Mouse (Mus musculus) embryonic facial prominence, embryonic 11.5 days (tissue): Measurements from ENCODE around the gene 1700029F12Rik. TPM values are rescaled to one million over a fixed set of nuclear protein-coding genes. Genes with fewer than 3 reads are reported as not detected.

Experiments used
- ATAC-seq: fragments of 200-750 bp; cut with Nextera tagmentation; replicated peaks from 2 replicates; pipeline ENCODE4 v1.8.0; 2017; ENCODE audit warnings: low read depth; ENCODE audit not compliant: insufficient number of reproducible peaks, low FRiP score, low TSS enrichment
- DNase-seq: peaks from one replicate; pipeline ENCODE4 v3.0.0-alpha.2; 2015; ENCODE audit warnings: low spot score
- H3K27ac ChIP-seq: fragments of 300-500 bp; sonication (generic); replicated peaks from 2 replicates; pipeline ENCODE4 v1.5.1; 2014; ENCODE audit warnings: mild to moderate bottlenecking, low read depth, low read length, control low read depth
- H3K27me3 ChIP-seq: fragments of 300-500 bp; sonication (generic); 2 replicates; pipeline ENCODE4 v1.6.1; 2014; ENCODE audit warnings: mild to moderate bottlenecking, low read length, moderate library complexity, mixed read lengths; ENCODE audit not compliant: control insufficient read depth, insufficient read depth
- H3K36me3 ChIP-seq: fragments of 300-500 bp; sonication (generic); replicated peaks from 2 replicates; pipeline ENCODE4 v1.6.1; 2014; ENCODE audit warnings: low read depth, mild to moderate bottlenecking, low read length, moderate library complexity, mixed read lengths; ENCODE audit not compliant: control insufficient read depth, insufficient read depth
- H3K4me1 ChIP-seq: fragments of 300-500 bp; sonication (generic); 2 replicates; pipeline ENCODE4 v1.6.1; 2014; ENCODE audit warnings: low read length, mixed read lengths; ENCODE audit not compliant: control insufficient read depth, insufficient read depth
- H3K4me2 ChIP-seq: fragments of 300-500 bp; sonication (generic); 2 replicates; pipeline ENCODE4 v1.6.1; 2014; ENCODE audit warnings: low read depth, mild to moderate bottlenecking, control low read depth, low read length, moderate library complexity
- H3K4me3 ChIP-seq: fragments of 300-500 bp; sonication (generic); 2 replicates; pipeline ENCODE4 v1.5.1; 2014; ENCODE audit warnings: low read depth, low read length, control low read depth
- H3K9ac ChIP-seq: fragments of 300-500 bp; sonication (generic); replicated peaks from 2 replicates; pipeline ENCODE4 v1.6.1; 2014; ENCODE audit warnings: mild to moderate bottlenecking, control low read depth, low read length
- H3K9me3 ChIP-seq: fragments of 300-500 bp; sonication (generic); replicated peaks from 2 replicates; pipeline ENCODE4 v1.6.1; 2016; ENCODE audit warnings: mild to moderate bottlenecking, low read length, inconsistent platforms, mixed read lengths; ENCODE audit not compliant: control insufficient read depth
- whole genome bisulfite sequencing: fragments of 180-500 bp; shearing (Covaris S2); extraction: QIAGEN DNeasy Blood & Tissue Kit; methylation state at CpG from one replicate; pipeline ENCODE4 v1.1.7; 2014; 5-methylcytosine and 5-hydroxymethylcytosine counted together
- polyA plus RNA-seq: library from polyadenylated mRNA; unstranded; fragments of >200 nt; fragmentation: Nextera tagmentation; extraction: Ambion mirVana; gene quantifications from 2 replicates; pipeline ENCODE4 v1.2.1, GENCODE M21; 2014

Gene 1700029F12Rik
- polyA plus RNA-seq, 1 experiment from 2014 or later, result not detected

GRCm38 (mm10) chr13:96980561-96980960, 53.6 kb downstream of the 1700029F12Rik start:
- Histone ChIP-seq H3K4me1 (no peaks in the 10 kb centered on the region), H3K27ac (no peak overlapping the region), H3K36me3 (no peaks in the 10 kb centered on the region), H3K4me3 (no peak overlapping the region), H3K9me3 (no peaks in the 10 kb centered on the region), H3K9ac (no peak overlapping the region), H3K27me3 (no peaks in the 10 kb centered on the region), H3K4me2 (no peak overlapping the region)
- no peak for DNase-seq
- no peak for ATAC-seq

DNA sequence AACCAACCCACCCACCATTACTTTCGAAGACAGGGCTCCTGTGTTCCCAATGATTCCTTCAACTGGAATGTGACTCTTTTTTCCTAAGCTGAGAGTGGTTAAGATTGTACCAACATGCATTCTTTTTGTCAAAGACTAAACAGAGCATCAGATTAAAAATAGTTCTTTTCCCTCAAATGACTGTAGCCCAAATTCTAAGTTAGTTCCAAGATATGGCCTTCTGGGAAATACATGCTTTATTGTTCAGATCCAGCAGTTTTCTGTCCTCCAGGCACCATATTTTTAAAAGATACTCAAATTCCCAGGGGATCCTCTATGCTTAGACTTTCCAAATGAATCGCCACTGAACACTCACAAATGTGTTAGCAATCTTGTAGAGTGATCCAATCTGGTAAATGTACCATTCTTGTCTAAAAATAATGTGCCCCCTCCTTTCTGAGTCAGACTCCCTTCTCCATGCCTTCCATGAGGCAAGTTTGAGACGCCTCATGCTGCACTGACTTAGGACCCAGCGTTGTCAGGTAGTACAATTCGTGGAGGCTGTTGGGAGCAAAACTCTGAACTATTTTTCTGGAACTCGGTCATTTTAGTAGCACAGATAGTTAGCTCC, 57.1 kb downstream of the 1700029F12Rik start:
- Histone ChIP-seq H3K4me2 (no peak overlapping the region), H3K9ac (no peak overlapping the region), H3K4me3 (no peak overlapping the region), H3K27me3 (no peaks in the 10 kb centered on the region), H3K4me1 (no peaks in the 10 kb centered on the region), H3K9me3 (no peaks in the 10 kb centered on the region), H3K36me3 (no peaks in the 10 kb centered on the region), H3K27ac (no peak overlapping the region)
- no peak for DNase-seq
- 85% methylated on average over 6 of the region's 6 CpGs for WGBS
- no peak for ATAC-seq

DNA sequence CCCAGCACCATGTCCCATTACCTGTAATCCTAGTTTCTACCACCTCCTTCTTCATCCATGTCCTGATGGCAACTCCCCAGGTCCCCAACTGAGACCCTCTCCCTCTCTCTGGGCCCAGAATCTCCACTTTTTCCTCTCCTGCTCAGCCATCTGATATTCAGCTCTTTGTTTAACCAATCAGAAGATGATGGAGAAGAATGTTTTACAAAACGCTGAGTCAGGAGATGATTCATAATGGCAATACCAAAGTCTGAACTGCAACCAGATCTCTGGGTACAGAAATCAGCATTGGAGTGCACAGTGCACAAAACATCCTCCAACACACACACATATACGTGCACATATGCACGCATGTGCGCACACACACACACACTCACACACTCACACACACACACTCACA, 60.8 kb downstream of the 1700029F12Rik start:
- Histone ChIP-seq H3K27me3 (no peaks in the 10 kb centered on the region), H3K4me2 (no peak overlapping the region), H3K4me3 (no peak overlapping the region), H3K9ac (no peak overlapping the region), H3K36me3 (no peaks in the 10 kb centered on the region), H3K4me1 (no peaks in the 10 kb centered on the region), H3K27ac (no peak overlapping the region), H3K9me3 (no peaks in the 10 kb centered on the region)
- DNase-seq (no peak), ATAC-seq (no peak)
- 99% methylated on average over 4 of the region's 4 CpGs for WGBS

Other genes starting within 250 kb of the 1700029F12Rik start
- 0.07 and 0.10 TPM in 2 replicates for gene Gcnt4, start 109.7 kb downstream of the 1700029F12Rik start, polyA plus RNA-seq
- gene Fam169a, start 32.9 kb upstream of the 1700029F12Rik start, polyA plus RNA-seq, result 8.9 and 9.1 TPM in 2 replicates
- 0.42 and 1.4 TPM in 2 replicates for gene Gm6169, start 64.9 kb upstream of the 1700029F12Rik start, polyA plus RNA-seq
- 30.2 and 32.0 TPM in 2 replicates for gene Gfm2, start 103.6 kb upstream of the 1700029F12Rik start, polyA plus RNA-seq
- gene Nsa2, start 103.6 kb upstream of the 1700029F12Rik start, polyA plus RNA-seq, result 78.0 and 84.7 TPM in 2 replicates
- gene Hexb, start 164.0 kb upstream of the 1700029F12Rik start, polyA plus RNA-seq, result 25.9 and 28.3 TPM in 2 replicates
- 8.3 and 10.5 TPM in 2 replicates for gene Enc1, start 206.7 kb upstream of the 1700029F12Rik start, polyA plus RNA-seq